Mouse (Mus musculus) myocyte (in vitro differentiated cells): Measurements from ENCODE around the gene Scamp1. TPM values are rescaled to one million over a fixed set of nuclear protein-coding genes. Genes with fewer than 3 reads are reported as not detected.

Experiments used
- H3K27me3 ChIP-seq: one replicate; pipeline ENCODE4 v1.6.1; 2011; ENCODE audit not compliant: control insufficient read depth, insufficient read depth, insufficient read length
- H3K36me3 ChIP-seq: one replicate; pipeline ENCODE4 v1.6.1; 2011; ENCODE audit not compliant: control insufficient read depth, insufficient read depth
- H3K4me2 ChIP-seq: one replicate; pipeline ENCODE4 v1.6.1; 2011; ENCODE audit warnings: low read depth, control low read depth
- H3K4me3 ChIP-seq: one replicate; pipeline ENCODE4 v1.5.1; 2011; ENCODE audit warnings: mild to moderate bottlenecking, control low read depth, moderate library complexity
- H3K79me2 ChIP-seq: one replicate; pipeline ENCODE4 v1.6.1; 2011; ENCODE audit not compliant: control insufficient read depth, insufficient read depth
- H3ac ChIP-seq: one replicate; pipeline ENCODE4 v1.6.1; 2011; ENCODE audit not compliant: control insufficient read depth, insufficient read length
- CEBPB ChIP-seq: IDR thresholded peaks from 2 replicates; pipeline ENCODE4 v1.6.1; 2011; ENCODE audit warnings: mild to moderate bottlenecking, moderate library complexity; ENCODE audit not compliant: poor library complexity, insufficient read depth, severe bottlenecking
- E2F4 ChIP-seq: IDR thresholded peaks from one replicate; pipeline ENCODE4 v1.6.1; 2011; ENCODE audit warnings: mild to moderate bottlenecking, control low read depth, moderate library complexity; ENCODE audit not compliant: insufficient read depth
- MAX ChIP-seq: IDR thresholded peaks from one replicate; pipeline ENCODE4 v1.6.1; 2011; ENCODE audit warnings: low read depth, mild to moderate bottlenecking, control low read depth
- MYOD1 ChIP-seq, 3 experiments: IDR thresholded peaks; one replicate each; pipeline ENCODE4 v1.6.1; 2011; ENCODE audit warnings: control low read depth in 2 of 3, low read depth in 2 of 3, mild to moderate bottlenecking in 2 of 3, moderate library complexity in 1 of 3; ENCODE audit not compliant: insufficient read length in 2 of 3, control insufficient read depth in 1 of 3
- MYOG ChIP-seq, 3 experiments: IDR thresholded peaks; one replicate each; pipeline ENCODE4 v1.6.1; 2011; ENCODE audit warnings: control low read depth in 2 of 3, low read depth in 2 of 3, mild to moderate bottlenecking in 2 of 3; ENCODE audit not compliant: insufficient read length in 2 of 3, control insufficient read depth in 1 of 3, insufficient read depth in 1 of 3
- POLR2A ChIP-seq: IDR thresholded peaks from one replicate; pipeline ENCODE4 v1.6.1; 2011; ENCODE audit warnings: low read depth, mild to moderate bottlenecking, control low read depth, moderate library complexity; ENCODE audit not compliant: insufficient read length
- POLR2AphosphoS2 ChIP-seq: IDR thresholded peaks from one replicate; pipeline ENCODE4 v1.6.1; 2011; ENCODE audit warnings: low read depth, control low read depth; ENCODE audit not compliant: insufficient read length
- REST ChIP-seq: IDR thresholded peaks from one replicate; pipeline ENCODE4 v1.6.1; 2011; ENCODE audit warnings: mild to moderate bottlenecking, control low read depth, moderate library complexity; ENCODE audit not compliant: insufficient read depth, insufficient read length
- SRF ChIP-seq: IDR thresholded peaks from one replicate; pipeline ENCODE4 v1.6.1; 2011; ENCODE audit warnings: low read depth; ENCODE audit not compliant: control insufficient read depth, insufficient read length
- TCF12 ChIP-seq: IDR thresholded peaks from one replicate; pipeline ENCODE4 v1.6.1; 2011; ENCODE audit warnings: mild to moderate bottlenecking, control low read depth; ENCODE audit not compliant: poor library complexity, insufficient read depth, severe bottlenecking
- TCF3 ChIP-seq: IDR thresholded peaks from one replicate; pipeline ENCODE4 v1.6.1; 2011; ENCODE audit warnings: low read depth, control low read depth; ENCODE audit not compliant: insufficient read length
- USF1 ChIP-seq: IDR thresholded peaks from one replicate; pipeline ENCODE4 v1.6.1; 2011; ENCODE audit warnings: low read depth, mild to moderate bottlenecking, control low read depth, moderate library complexity
- polyA plus RNA-seq: library from polyadenylated mRNA; unstranded; fragments of >200 nt; fragmentation: generic; extraction: Trizol; gene quantifications from one replicate; pipeline ENCODE4 v1.2.1, GENCODE M21; 2012; ENCODE audit warnings: missing spikeins

Scamp1 gene
- polyA plus RNA-seq, 1 experiment, result 9.1 TPM

DNA sequence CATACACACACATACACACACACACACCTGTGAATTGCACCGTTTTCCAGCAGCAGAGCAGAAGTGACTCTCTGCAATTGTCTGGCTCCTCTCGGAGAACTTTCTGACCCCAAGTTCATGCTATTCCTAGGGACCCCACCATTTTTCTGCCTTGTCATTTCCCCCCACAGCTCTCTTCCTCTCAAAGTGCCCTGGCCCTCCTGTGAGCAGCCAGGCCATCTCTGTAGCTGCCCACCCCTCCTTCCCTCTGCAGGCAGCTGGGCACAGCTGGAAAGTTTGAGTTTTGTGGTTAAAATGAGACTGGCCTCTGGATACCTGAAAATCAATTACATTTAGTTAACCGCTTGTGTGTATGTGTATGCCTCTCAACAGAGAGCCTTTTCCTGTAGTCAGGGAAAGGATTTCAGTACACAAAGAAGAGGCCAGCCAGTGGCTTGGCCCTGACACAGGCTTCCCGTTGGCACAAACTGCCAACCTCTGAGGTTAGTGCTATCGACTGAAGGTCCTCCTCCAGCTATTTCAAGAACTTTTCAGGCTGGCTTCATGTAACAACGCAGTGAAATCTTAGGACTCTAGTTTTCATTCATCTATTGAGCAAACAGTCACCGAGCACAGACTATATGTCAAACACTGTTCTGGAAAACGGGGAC lies 102.2 kb downstream of the Scamp1 start:
- Histone ChIP-seq H3K27me3 (no peaks in the 10 kb centered on the region), H3K4me2 (peak overlapping the region; percentile 72), H3K36me3 (peaks cover 12% of the 10 kb centered on the region), H3K4me3 (no peak overlapping the region), H3K79me2 (peaks cover 59% of the 10 kb centered on the region), H3ac (no peak overlapping the region)
- no peak for TF ChIP-seq MYOG (IDR thresholded peaks at IDR 0.05; ENCODE audit: control insufficient read depth in 1 of 3, insufficient read depth in 1 of 3, insufficient read length in 2 of 3, low read depth in 2 of 3)
- no peak for TF ChIP-seq E2F4
- TF ChIP-seq REST, result no peak
- no peak for TF ChIP-seq POLR2AphosphoS2
- TF ChIP-seq CEBPB, result no peak
- no peak for TF ChIP-seq MYOD1 (IDR thresholded peaks at IDR 0.05; ENCODE audit: control insufficient read depth in 1 of 3, insufficient read length in 2 of 3, low read depth in 2 of 3)
- TF ChIP-seq TCF3, result no peak
- TF ChIP-seq TCF12, result no peak
- TF ChIP-seq USF1, result no peak
- TF ChIP-seq SRF, result no peak
- no peak for TF ChIP-seq POLR2A
- TF ChIP-seq MAX, result no peak

DNA sequence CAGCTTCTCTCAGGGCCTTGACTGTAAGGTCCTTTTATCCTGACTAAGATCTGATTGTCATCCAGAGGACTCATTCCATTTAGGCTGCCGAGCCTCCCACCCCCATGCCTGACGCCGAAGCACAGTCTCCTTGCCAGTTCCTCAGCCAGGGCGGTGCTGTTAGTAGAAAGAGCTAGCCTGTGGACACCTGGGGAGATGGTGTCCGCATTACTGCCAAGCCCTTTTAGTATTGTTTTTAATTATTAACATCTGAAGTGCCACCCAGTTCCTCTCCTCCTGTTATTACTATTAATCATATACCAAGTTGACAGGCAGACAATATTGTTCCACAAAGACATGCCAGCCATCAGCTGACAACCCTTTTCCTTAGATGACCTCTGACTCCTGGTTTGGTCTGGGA lies 103.6 kb downstream of the Scamp1 start:
- Histone ChIP-seq H3K4me3 (no peak overlapping the region), H3K27me3 (no peaks in the 10 kb centered on the region), H3K4me2 (no peak overlapping the region), H3K36me3 (peaks cover 19% of the 10 kb centered on the region), H3ac (no peak overlapping the region), H3K79me2 (peaks cover 45% of the 10 kb centered on the region)
- TF ChIP-seq E2F4 (no peak), MAX (no peak), MYOD1 (IDR thresholded peaks at IDR 0.05; ENCODE audit: control insufficient read depth in 1 of 3, insufficient read length in 2 of 3, low read depth in 2 of 3) (no peak), TCF3 (no peak), POLR2AphosphoS2 (no peak), SRF (no peak), TCF12 (no peak), USF1 (no peak), REST (no peak), MYOG (IDR thresholded peaks at IDR 0.05; ENCODE audit: control insufficient read depth in 1 of 3, insufficient read depth in 1 of 3, insufficient read length in 2 of 3, low read depth in 2 of 3) (no peak), POLR2A (no peak), CEBPB (no peak)

DNA sequence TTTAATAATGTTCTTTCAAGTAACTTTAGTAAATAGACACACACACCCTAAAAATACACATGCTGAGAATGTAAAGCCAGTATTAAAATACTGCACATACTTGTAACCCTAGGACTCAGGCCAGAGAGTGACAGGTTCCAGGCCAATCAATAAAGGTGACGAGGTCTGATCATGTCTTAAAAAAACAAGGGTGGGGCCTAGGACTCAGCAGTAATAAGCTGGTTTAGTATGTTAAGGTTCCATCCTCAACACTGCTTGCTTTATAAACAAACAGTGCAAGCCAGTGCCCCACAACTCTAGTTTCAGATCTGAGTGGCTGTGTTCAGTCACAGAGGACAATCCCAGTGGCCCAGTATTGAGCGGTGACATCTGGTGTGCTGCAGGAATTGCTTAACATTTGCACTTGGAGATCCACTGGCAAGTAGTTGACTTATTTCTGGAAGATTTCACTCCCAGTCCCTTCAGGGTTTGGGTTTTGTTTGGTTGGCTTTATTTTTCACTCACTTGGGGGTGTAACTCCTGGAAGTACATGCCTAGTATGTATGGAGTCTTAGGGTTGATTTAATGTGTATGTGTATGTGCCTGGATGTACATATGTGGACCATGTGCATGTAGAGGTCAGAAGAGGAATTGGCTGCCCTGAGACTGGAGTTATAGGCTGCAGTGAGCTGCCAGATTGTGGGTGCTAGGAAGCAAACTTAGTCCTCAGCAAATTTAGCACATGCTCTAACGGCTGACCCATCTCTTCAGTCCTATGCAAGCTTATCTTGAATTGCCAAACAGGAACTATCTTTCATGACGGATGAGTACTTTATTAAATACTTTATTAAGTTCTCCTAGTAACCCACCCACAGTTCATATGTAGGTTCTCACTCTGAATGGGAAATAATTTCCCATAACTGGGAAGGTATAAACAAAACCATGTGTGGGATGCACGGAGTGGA lies 104.9 kb downstream of the Scamp1 start:
- Histone ChIP-seq H3K27me3 (no peaks in the 10 kb centered on the region), H3K4me2 (no peak overlapping the region), H3K4me3 (no peak overlapping the region), H3K79me2 (peaks cover 47% of the 10 kb centered on the region), H3K36me3 (peaks cover 19% of the 10 kb centered on the region), H3ac (no peak overlapping the region)
- no peak for TF ChIP-seq USF1

DNA sequence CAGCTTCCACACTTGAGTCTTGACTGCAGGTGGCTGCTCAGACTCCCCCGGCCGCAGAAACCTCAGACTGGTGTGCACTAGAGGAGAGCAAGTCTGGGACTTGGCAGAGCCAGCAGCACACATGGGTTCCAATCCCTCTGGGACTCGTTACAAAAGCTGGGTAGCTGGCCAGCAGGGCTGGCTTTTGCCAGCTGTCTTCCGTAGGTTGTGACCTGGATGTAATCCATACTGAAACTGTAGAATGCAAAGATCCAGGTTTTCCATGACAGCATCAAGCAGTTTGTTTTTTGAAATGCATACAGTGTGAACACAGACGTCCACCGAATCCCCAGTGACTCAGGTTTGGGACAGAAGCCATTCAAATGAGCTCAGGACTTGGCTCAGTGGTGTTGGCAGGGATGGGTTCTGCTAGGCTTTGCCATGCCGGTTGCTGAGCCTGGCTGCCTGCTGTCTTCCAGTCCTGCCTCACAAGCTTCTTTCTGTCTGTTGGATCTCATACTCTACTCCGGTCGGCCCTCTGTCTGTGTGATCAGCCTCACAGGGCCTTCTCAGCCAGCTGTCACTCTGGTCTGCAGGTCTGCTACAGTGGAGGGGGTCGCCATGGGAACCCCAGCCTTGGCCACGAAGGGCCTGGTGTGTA lies 107.1 kb downstream of the Scamp1 start:
- Histone ChIP-seq H3ac (no peak overlapping the region), H3K4me3 (no peak overlapping the region), H3K36me3 (peaks cover 19% of the 10 kb centered on the region), H3K27me3 (no peaks in the 10 kb centered on the region), H3K79me2 (peaks cover 55% of the 10 kb centered on the region), H3K4me2 (peak overlapping the region; percentile 74)
- peak; percentile 18 for TF ChIP-seq USF1
- peak in 2 of 3 experiments; percentile 78 to 84 for TF ChIP-seq MYOD1 (IDR thresholded peaks at IDR 0.05; ENCODE audit: control insufficient read depth in 1 of 3, insufficient read length in 2 of 3, low read depth in 2 of 3)
- TF ChIP-seq SRF, result no peak
- no peak for TF ChIP-seq POLR2A
- TF ChIP-seq E2F4, result no peak
- TF ChIP-seq REST, result no peak
- TF ChIP-seq TCF12, result peak; percentile 70
- TF ChIP-seq MYOG (IDR thresholded peaks at IDR 0.05; ENCODE audit: control insufficient read depth in 1 of 3, insufficient read depth in 1 of 3, insufficient read length in 2 of 3, low read depth in 2 of 3), result peak in 1 of 3 experiments; percentile 69
- TF ChIP-seq TCF3, result peak; percentile 2

DNA sequence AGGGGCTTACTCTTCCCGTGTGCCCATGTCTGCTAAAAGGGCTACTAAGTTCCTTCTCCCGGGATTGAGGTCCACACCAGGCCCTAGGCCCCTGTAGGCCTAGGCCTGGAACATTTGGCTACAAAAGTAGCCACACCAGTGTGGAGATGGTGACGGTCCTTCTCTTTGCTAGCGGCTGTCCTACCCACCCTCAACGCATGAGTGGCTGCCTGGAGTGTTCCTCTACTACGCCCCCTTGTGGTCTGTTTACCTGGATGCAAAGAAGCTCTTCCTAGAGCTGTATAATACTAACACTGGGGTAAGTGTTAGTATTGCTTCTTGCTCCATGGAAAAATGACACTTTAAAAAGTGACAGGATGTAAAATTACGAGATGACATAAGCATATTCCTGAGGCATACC lies 108.5 kb downstream of the Scamp1 start:
- Histone ChIP-seq H3K4me2 (no peak overlapping the region), H3K36me3 (peaks cover 19% of the 10 kb centered on the region), H3K79me2 (peaks cover 51% of the 10 kb centered on the region), H3K4me3 (no peak overlapping the region), H3K27me3 (no peaks in the 10 kb centered on the region), H3ac (no peak overlapping the region)
- TF ChIP-seq MAX, result no peak
- no peak for TF ChIP-seq CEBPB
- no peak for TF ChIP-seq TCF3
- TF ChIP-seq POLR2A, result no peak
- no peak for TF ChIP-seq MYOD1 (IDR thresholded peaks at IDR 0.05; ENCODE audit: control insufficient read depth in 1 of 3, insufficient read length in 2 of 3, low read depth in 2 of 3)
- TF ChIP-seq TCF12, result no peak
- TF ChIP-seq MYOG (IDR thresholded peaks at IDR 0.05; ENCODE audit: control insufficient read depth in 1 of 3, insufficient read depth in 1 of 3, insufficient read length in 2 of 3, low read depth in 2 of 3), result no peak
- no peak for TF ChIP-seq REST
- TF ChIP-seq POLR2AphosphoS2, result no peak
- no peak for TF ChIP-seq E2F4
- no peak for TF ChIP-seq SRF
- TF ChIP-seq USF1, result no peak
